Mouse (Mus musculus): Measurements from ENCODE around the gene Ccna2. TPM values are rescaled to one million over a fixed set of nuclear protein-coding genes. Genes with fewer than 3 reads are reported as not detected.

The Ccna2 gene
- polyA plus RNA-seq, 1 experiment from 2014 or later: 15.2 TPM

- no peak overlapping the region for H3K4me2 ChIP-seq (ENCODE audit: low read depth, low read length)
- H3K9ac ChIP-seq (replicated peaks; ENCODE audit: low read depth, low read length): no peak overlapping the region
- H3K36me3 ChIP-seq (ENCODE audit: control insufficient read depth, insufficient read depth, low read length): no peaks in the 10 kb centered on the region
- H3K4me3 ChIP-seq (ENCODE audit: low read depth, low read length): no peak overlapping the region
- H3K9me3 ChIP-seq (ENCODE audit: control insufficient read depth, low read length): no peaks in the 10 kb centered on the region
- no peak overlapping the region for H3K27ac ChIP-seq (ENCODE audit: low read depth, low read length)
- 95% methylated on average over 2 of the region's 2 CpGs for WGBS
- no peaks in the 10 kb centered on the region for H3K4me1 ChIP-seq (ENCODE audit: control insufficient read depth, insufficient read depth, low read length)
- no peaks in the 10 kb centered on the region for H3K27me3 ChIP-seq (ENCODE audit: control insufficient read depth, insufficient read depth, low read length)
- ATAC-seq (ENCODE audit: low read depth): no peak
These were observed 30.6 kb downstream of the Ccna2 start for GRCm38 (mm10) chr3:36541399-36541798.

GRCm38 (mm10) chr3:36540756-36541155, 31.2 kb downstream of the Ccna2 start:
- Histone ChIP-seq H3K4me3 (ENCODE audit: low read depth, low read length) (no peak overlapping the region), H3K4me1 (ENCODE audit: control insufficient read depth, insufficient read depth, low read length) (no peaks in the 10 kb centered on the region), H3K9ac (replicated peaks; ENCODE audit: low read depth, low read length) (no peak overlapping the region), H3K9me3 (ENCODE audit: control insufficient read depth, low read length) (no peaks in the 10 kb centered on the region), H3K4me2 (ENCODE audit: low read depth, low read length) (no peak overlapping the region), H3K27me3 (ENCODE audit: control insufficient read depth, insufficient read depth, low read length) (no peaks in the 10 kb centered on the region), H3K36me3 (ENCODE audit: control insufficient read depth, insufficient read depth, low read length) (no peaks in the 10 kb centered on the region), H3K27ac (ENCODE audit: low read depth, low read length) (no peak overlapping the region)
- ATAC-seq (ENCODE audit: low read depth): no peak
- WGBS: 76% methylated on average over 2 of the region's 2 CpGs

- no peaks in the 10 kb centered on the region for H3K36me3 ChIP-seq (ENCODE audit: control insufficient read depth, insufficient read depth, low read length)
- no peak overlapping the region for H3K9ac ChIP-seq (replicated peaks; ENCODE audit: low read depth, low read length)
- H3K4me1 ChIP-seq (ENCODE audit: control insufficient read depth, insufficient read depth, low read length): no peaks in the 10 kb centered on the region
- no peak overlapping the region for H3K27ac ChIP-seq (ENCODE audit: low read depth, low read length)
- ATAC-seq (ENCODE audit: low read depth): no peak
- no peak overlapping the region for H3K4me3 ChIP-seq (ENCODE audit: low read depth, low read length)
- 92% methylated on average over 4 of the region's 4 CpGs for WGBS
- no peaks in the 10 kb centered on the region for H3K27me3 ChIP-seq (ENCODE audit: control insufficient read depth, insufficient read depth, low read length)
- H3K4me2 ChIP-seq (ENCODE audit: low read depth, low read length): no peak overlapping the region
- H3K9me3 ChIP-seq (ENCODE audit: control insufficient read depth, low read length): no peaks in the 10 kb centered on the region
These were observed 34.1 kb downstream of the Ccna2 start for GRCm38 (mm10) chr3:36537701-36538470.

GRCm38 (mm10) chr3:36536041-36536440, 35.9 kb downstream of the Ccna2 start:
- Histone ChIP-seq H3K9me3 (ENCODE audit: control insufficient read depth, low read length) (no peaks in the 10 kb centered on the region), H3K4me3 (ENCODE audit: low read depth, low read length) (no peak overlapping the region), H3K27ac (ENCODE audit: low read depth, low read length) (no peak overlapping the region), H3K4me1 (ENCODE audit: control insufficient read depth, insufficient read depth, low read length) (no peaks in the 10 kb centered on the region), H3K9ac (replicated peaks; ENCODE audit: low read depth, low read length) (no peak overlapping the region), H3K36me3 (ENCODE audit: control insufficient read depth, insufficient read depth, low read length) (no peaks in the 10 kb centered on the region), H3K4me2 (ENCODE audit: low read depth, low read length) (no peak overlapping the region), H3K27me3 (ENCODE audit: control insufficient read depth, insufficient read depth, low read length) (no peaks in the 10 kb centered on the region)
- WGBS: 89% methylated on average over 12 of the region's 12 CpGs
- no peak for ATAC-seq (ENCODE audit: low read depth)

GRCm38 (mm10) chr3:36533201-36533672, 38.7 kb downstream of the Ccna2 start:
- Histone ChIP-seq H3K4me2 (ENCODE audit: low read depth, low read length) (no peak overlapping the region), H3K4me1 (ENCODE audit: control insufficient read depth, insufficient read depth, low read length) (no peaks in the 10 kb centered on the region), H3K9me3 (ENCODE audit: control insufficient read depth, low read length) (no peaks in the 10 kb centered on the region), H3K27me3 (ENCODE audit: control insufficient read depth, insufficient read depth, low read length) (no peaks in the 10 kb centered on the region), H3K9ac (replicated peaks; ENCODE audit: low read depth, low read length) (no peak overlapping the region), H3K36me3 (ENCODE audit: control insufficient read depth, insufficient read depth, low read length) (no peaks in the 10 kb centered on the region), H3K4me3 (ENCODE audit: low read depth, low read length) (no peak overlapping the region), H3K27ac (ENCODE audit: low read depth, low read length) (no peak overlapping the region)
- 7% methylated on average over 1 of the region's 1 CpGs for WGBS
- ATAC-seq (ENCODE audit: low read depth): no peak

- WGBS: 56% methylated on average over 7 of the region's 7 CpGs
- Histone ChIP-seq H3K27ac (ENCODE audit: low read depth, low read length) (no peak overlapping the region), H3K4me2 (ENCODE audit: low read depth, low read length) (no peak overlapping the region), H3K36me3 (ENCODE audit: control insufficient read depth, insufficient read depth, low read length) (no peaks in the 10 kb centered on the region), H3K9me3 (ENCODE audit: control insufficient read depth, low read length) (no peaks in the 10 kb centered on the region), H3K4me3 (ENCODE audit: low read depth, low read length) (no peak overlapping the region), H3K4me1 (ENCODE audit: control insufficient read depth, insufficient read depth, low read length) (no peaks in the 10 kb centered on the region), H3K9ac (replicated peaks; ENCODE audit: low read depth, low read length) (no peak overlapping the region), H3K27me3 (ENCODE audit: control insufficient read depth, insufficient read depth, low read length) (no peaks in the 10 kb centered on the region)
- ATAC-seq (ENCODE audit: low read depth): no peak
These were observed 39.2 kb downstream of the Ccna2 start for GRCm38 (mm10) chr3:36532738-36533137.

- Histone ChIP-seq H3K9me3 (ENCODE audit: control insufficient read depth, low read length) (no peaks in the 10 kb centered on the region), H3K4me1 (ENCODE audit: control insufficient read depth, insufficient read depth, low read length) (no peaks in the 10 kb centered on the region), H3K4me3 (ENCODE audit: low read depth, low read length) (peak overlapping the region; percentile 11; the same call in 1 of the 2 replicates), H3K27me3 (ENCODE audit: control insufficient read depth, insufficient read depth, low read length) (no peaks in the 10 kb centered on the region), H3K36me3 (ENCODE audit: control insufficient read depth, insufficient read depth, low read length) (no peaks in the 10 kb centered on the region), H3K9ac (replicated peaks; ENCODE audit: low read depth, low read length) (no peak overlapping the region), H3K27ac (ENCODE audit: low read depth, low read length) (no peak overlapping the region), H3K4me2 (ENCODE audit: low read depth, low read length) (peak overlapping the region; percentile 32; the same call in 1 of the 2 replicates)
- WGBS: 8% methylated on average over 18 of the region's 18 CpGs
- no peak for ATAC-seq (ENCODE audit: low read depth)
These were observed 39.9 kb downstream of the Ccna2 start for GRCm38 (mm10) chr3:36531979-36532542.

GRCm38 (mm10) chr3:36531242-36531641, 40.7 kb downstream of the Ccna2 start:
- H3K27ac ChIP-seq (ENCODE audit: low read depth, low read length): no peak overlapping the region
- H3K27me3 ChIP-seq (ENCODE audit: control insufficient read depth, insufficient read depth, low read length): no peaks in the 10 kb centered on the region
- no peaks in the 10 kb centered on the region for H3K4me1 ChIP-seq (ENCODE audit: control insufficient read depth, insufficient read depth, low read length)
- H3K4me2 ChIP-seq (ENCODE audit: low read depth, low read length): no peak overlapping the region
- no peak for ATAC-seq (ENCODE audit: low read depth)
- no peaks in the 10 kb centered on the region for H3K9me3 ChIP-seq (ENCODE audit: control insufficient read depth, low read length)
- no peaks in the 10 kb centered on the region for H3K36me3 ChIP-seq (ENCODE audit: control insufficient read depth, insufficient read depth, low read length)
- H3K4me3 ChIP-seq (ENCODE audit: low read depth, low read length): no peak overlapping the region
- H3K9ac ChIP-seq (replicated peaks; ENCODE audit: low read depth, low read length): no peak overlapping the region
- 43% methylated on average over 2 of the region's 2 CpGs for WGBS

GRCm38 (mm10) chr3:36530781-36531180, 41.2 kb downstream of the Ccna2 start:
- ATAC-seq (ENCODE audit: low read depth): no peak
- Histone ChIP-seq H3K27ac (ENCODE audit: low read depth, low read length) (no peak overlapping the region), H3K9ac (replicated peaks; ENCODE audit: low read depth, low read length) (no peak overlapping the region), H3K4me3 (ENCODE audit: low read depth, low read length) (no peak overlapping the region), H3K4me2 (ENCODE audit: low read depth, low read length) (no peak overlapping the region), H3K4me1 (ENCODE audit: control insufficient read depth, insufficient read depth, low read length) (no peaks in the 10 kb centered on the region), H3K9me3 (ENCODE audit: control insufficient read depth, low read length) (no peaks in the 10 kb centered on the region), H3K27me3 (ENCODE audit: control insufficient read depth, insufficient read depth, low read length) (no peaks in the 10 kb centered on the region), H3K36me3 (ENCODE audit: control insufficient read depth, insufficient read depth, low read length) (no peaks in the 10 kb centered on the region)
- WGBS: 90% methylated on average over 5 of the region's 5 CpGs
